Mouse (Mus musculus) neural tube, embryonic 13.5 days (tissue): ENCODE results near the gene Arhgap29. TPM values are rescaled to one million over a fixed set of nuclear protein-coding genes. Genes with fewer than 3 reads are reported as not detected.

Experiments
- ATAC-seq: fragments of 200-750 bp; cut with Nextera tagmentation; 2 replicates; pipeline ENCODE4 v1.8.0; 2017; ENCODE audit warnings: low read depth, mild to moderate bottlenecking, moderate TSS enrichment, moderate library complexity
- H3K27ac ChIP-seq: fragments of 300-500 bp; sonication (generic); replicated peaks from 2 replicates; pipeline ENCODE4 v1.5.1; 2015; ENCODE audit warnings: moderate library complexity, mild to moderate bottlenecking, inconsistent platforms
- H3K27me3 ChIP-seq: fragments of 300-500 bp; sonication (generic); 2 replicates; pipeline ENCODE4 v1.6.1; 2015; ENCODE audit warnings: mild to moderate bottlenecking, inconsistent platforms
- H3K36me3 ChIP-seq: fragments of 300-500 bp; sonication (generic); 2 replicates; pipeline ENCODE4 v1.6.1; 2015; ENCODE audit warnings: mild to moderate bottlenecking, inconsistent platforms
- H3K4me1 ChIP-seq: fragments of 300-500 bp; sonication (generic); replicated peaks from 2 replicates; pipeline ENCODE4 v1.6.1; 2015; ENCODE audit warnings: inconsistent platforms
- H3K4me2 ChIP-seq: fragments of 300-500 bp; sonication (generic); 2 replicates; pipeline ENCODE4 v1.6.1; 2015; ENCODE audit warnings: inconsistent platforms, mild to moderate bottlenecking, moderate library complexity
- H3K4me3 ChIP-seq: fragments of 300-500 bp; sonication (generic); 2 replicates; pipeline ENCODE4 v1.5.1; 2015; ENCODE audit warnings: mild to moderate bottlenecking, inconsistent platforms
- H3K9ac ChIP-seq: fragments of 300-500 bp; sonication (generic); 2 replicates; pipeline ENCODE4 v1.6.1; 2015; ENCODE audit warnings: moderate library complexity, mild to moderate bottlenecking, inconsistent platforms
- H3K9me3 ChIP-seq: fragments of 300-500 bp; sonication (generic); 2 replicates; pipeline ENCODE4 v1.6.1; 2016; ENCODE audit warnings: inconsistent platforms
- WGBS: fragments of 180-500 bp; shearing (Covaris S2); methylation state at CpG from one replicate; pipeline ENCODE4 v1.1.7; 2015; 5-methylcytosine and 5-hydroxymethylcytosine counted together
- polyA plus RNA-seq: library from polyadenylated mRNA; unstranded; fragments of >200 nt; fragmentation: Nextera tagmentation; extraction: Ambion mirVana; gene quantifications from 2 replicates; pipeline ENCODE4 v1.2.1, GENCODE M21; 2015

Gene Arhgap29
- polyA plus RNA-seq, 1 experiment from 2014 or later = 28.0 TPM

DNA sequence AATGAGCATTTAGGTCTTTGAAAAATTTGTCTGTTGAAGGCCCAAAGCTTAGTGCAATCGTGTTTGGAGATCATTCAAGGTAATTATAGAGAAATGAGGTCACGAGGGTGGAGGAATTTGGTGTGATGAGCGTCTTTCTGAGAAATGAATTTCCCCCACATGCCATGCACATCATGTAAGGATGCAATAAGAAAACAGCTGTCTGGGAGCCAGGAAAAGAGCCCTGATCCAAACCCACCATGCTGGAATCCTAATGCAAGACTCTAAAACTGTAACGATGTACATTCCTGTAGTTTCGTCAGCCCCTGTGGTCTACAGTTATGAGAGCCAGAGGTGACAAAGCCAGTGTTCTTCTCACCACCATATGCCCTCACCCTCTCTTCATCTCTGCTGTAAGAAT is 32.4 kb upstream of the Arhgap29 start:
- no peak overlapping the region for H3K9ac ChIP-seq
- ATAC-seq = no peak
- WGBS = 92% methylated on average over 5 of the region's 5 CpGs
- no peaks in the 10 kb centered on the region for H3K36me3 ChIP-seq
- no peak overlapping the region for H3K4me3 ChIP-seq
- H3K4me1 ChIP-seq = no peaks in the 10 kb centered on the region
- no peak overlapping the region for H3K27ac ChIP-seq
- no peak overlapping the region for H3K4me2 ChIP-seq
- no peaks in the 10 kb centered on the region for H3K27me3 ChIP-seq
- H3K9me3 ChIP-seq = no peaks in the 10 kb centered on the region

DNA sequence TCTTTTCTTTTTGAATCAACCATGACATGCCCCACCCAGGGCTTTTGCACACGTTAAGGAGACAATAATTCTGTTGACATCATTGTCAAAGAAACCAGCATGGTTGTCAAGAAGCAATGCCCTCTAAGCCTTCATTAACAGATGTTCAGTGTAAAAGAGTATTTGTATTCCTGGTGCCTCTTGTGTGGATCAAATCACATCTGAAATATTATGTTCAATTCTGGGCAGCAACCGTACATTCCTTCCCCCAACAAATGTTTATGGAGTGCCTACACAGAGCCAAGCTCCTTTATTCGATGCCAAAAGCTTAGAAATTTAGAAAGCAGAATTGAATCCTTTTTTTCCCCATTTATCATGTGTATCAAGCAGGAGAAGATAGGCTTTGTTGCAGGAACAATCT is 31.6 kb upstream of the Arhgap29 start:
- Histone ChIP-seq H3K27ac (no peak overlapping the region), H3K4me2 (no peak overlapping the region), H3K9ac (no peak overlapping the region), H3K9me3 (no peaks in the 10 kb centered on the region), H3K4me1 (no peaks in the 10 kb centered on the region), H3K36me3 (no peaks in the 10 kb centered on the region), H3K4me3 (no peak overlapping the region), H3K27me3 (no peaks in the 10 kb centered on the region)
- ATAC-seq = no peak
- 80% methylated on average over 3 of the region's 3 CpGs for WGBS

DNA sequence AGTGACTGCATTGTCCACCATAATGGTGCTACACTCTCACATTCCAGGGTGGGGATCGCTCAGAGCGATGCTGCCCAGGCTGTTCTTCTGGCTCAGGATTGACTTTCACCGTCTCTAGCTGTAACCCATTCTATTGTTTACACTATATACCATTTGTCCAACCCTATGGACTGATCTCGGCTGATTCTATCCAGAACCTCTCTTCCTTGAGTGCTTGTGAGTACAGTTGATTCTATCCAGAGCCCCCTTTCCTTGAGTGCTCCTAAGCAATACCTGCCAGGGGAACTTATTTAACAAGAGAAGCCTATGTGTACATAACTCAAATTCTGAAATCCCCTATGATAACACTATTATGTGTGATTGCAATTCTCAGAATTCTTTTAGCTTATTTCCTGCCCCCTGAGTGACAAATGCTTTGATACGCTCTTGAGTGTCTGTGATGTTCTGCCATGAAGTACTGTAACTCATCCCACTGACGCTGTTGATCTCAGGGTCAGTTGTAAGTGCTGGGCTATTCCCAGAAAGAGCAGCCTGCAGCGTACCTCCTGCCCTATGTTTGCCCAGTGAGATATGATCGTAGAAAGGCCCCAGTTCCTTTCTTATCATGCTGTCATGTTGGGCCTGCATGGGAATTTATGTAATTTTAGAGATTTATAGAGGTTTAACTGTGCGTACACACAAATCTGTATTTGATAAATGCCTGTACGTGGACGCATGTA is 27.4 kb upstream of the Arhgap29 start:
- Histone ChIP-seq H3K4me2 (no peak overlapping the region), H3K4me1 (no peaks in the 10 kb centered on the region), H3K4me3 (no peak overlapping the region), H3K9ac (no peak overlapping the region), H3K27ac (no peak overlapping the region), H3K9me3 (no peaks in the 10 kb centered on the region), H3K36me3 (no peaks in the 10 kb centered on the region), H3K27me3 (no peaks in the 10 kb centered on the region)
- ATAC-seq = no peak
- WGBS = 91% methylated on average over 11 of the region's 11 CpGs

DNA sequence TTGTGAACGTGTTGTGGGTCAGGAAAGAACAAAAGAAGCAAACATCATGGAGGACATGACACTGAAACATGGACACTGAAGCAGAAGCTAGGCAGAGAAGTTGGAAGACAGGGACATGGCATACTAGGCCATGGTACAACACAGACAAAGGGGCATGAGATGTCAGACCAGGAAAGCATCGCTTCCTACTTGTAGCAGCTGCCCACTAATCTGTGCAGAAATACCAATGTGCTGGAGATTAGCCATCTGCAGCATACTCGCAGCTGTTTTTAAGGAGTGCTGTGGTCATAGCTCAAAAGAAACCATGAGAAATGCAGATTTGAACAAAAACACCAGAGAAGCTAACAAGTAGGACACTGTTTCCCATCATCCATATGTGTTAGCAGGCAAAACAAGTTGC is 24.7 kb upstream of the Arhgap29 start:
- Histone ChIP-seq H3K27ac (no peak overlapping the region), H3K9me3 (no peaks in the 10 kb centered on the region), H3K4me1 (no peaks in the 10 kb centered on the region), H3K9ac (no peak overlapping the region), H3K27me3 (no peaks in the 10 kb centered on the region), H3K4me3 (no peak overlapping the region), H3K4me2 (no peak overlapping the region), H3K36me3 (no peaks in the 10 kb centered on the region)
- no peak for ATAC-seq
- 83% methylated on average over 3 of the region's 3 CpGs for WGBS

DNA sequence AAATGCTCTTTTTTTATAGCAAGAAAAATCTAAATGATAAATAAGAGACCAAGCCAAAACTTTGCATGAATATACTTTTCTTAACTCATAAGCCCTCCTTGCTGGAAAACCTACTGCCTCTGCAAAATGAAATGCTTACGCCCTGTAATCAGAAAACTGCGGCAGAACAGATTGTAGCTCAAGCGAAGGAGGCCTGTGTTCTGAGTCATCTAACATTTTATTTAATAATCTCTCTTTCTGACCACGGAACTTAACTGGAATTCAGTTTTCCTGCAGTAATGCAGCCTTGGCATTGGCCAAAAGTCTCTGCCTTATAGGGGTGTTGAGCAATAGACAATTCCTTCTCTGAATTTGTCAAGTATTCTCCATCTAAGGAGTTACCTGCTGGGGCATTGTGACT is 19.5 kb upstream of the Arhgap29 start:
- no peaks in the 10 kb centered on the region for H3K36me3 ChIP-seq
- H3K4me2 ChIP-seq = no peak overlapping the region
- H3K27ac ChIP-seq = no peak overlapping the region
- no peaks in the 10 kb centered on the region for H3K27me3 ChIP-seq
- no peaks in the 10 kb centered on the region for H3K4me1 ChIP-seq
- H3K9me3 ChIP-seq = no peaks in the 10 kb centered on the region
- H3K9ac ChIP-seq = no peak overlapping the region
- WGBS = 95% methylated on average over 4 of the region's 4 CpGs
- H3K4me3 ChIP-seq = no peak overlapping the region
- no peak for ATAC-seq

DNA sequence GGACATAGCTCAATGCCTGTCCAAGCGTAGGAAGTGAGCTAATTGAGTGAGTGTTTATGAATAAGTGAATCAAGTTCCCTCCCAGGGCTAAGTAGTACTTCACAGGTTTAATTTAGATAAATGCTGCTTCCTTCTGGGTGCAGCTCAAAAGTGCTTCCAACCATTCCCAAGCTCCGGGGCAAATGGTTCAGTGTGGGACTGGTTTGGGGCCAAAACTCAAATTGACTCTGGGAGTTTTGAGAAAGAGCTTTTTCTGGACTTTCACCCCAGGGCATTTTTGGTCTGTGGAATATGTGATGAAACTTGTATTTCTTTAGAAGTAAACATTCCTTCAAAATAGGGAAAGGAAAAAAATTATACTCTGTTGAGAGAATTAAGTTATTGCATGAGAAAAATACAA is 16.1 kb upstream of the Arhgap29 start:
- Histone ChIP-seq H3K27ac (no peak overlapping the region), H3K36me3 (no peaks in the 10 kb centered on the region), H3K4me2 (no peak overlapping the region), H3K4me3 (no peak overlapping the region), H3K9me3 (no peaks in the 10 kb centered on the region), H3K9ac (no peak overlapping the region), H3K4me1 (no peaks in the 10 kb centered on the region), H3K27me3 (no peaks in the 10 kb centered on the region)
- ATAC-seq = no peak
- 90% methylated on average over 2 of the region's 2 CpGs for WGBS

DNA sequence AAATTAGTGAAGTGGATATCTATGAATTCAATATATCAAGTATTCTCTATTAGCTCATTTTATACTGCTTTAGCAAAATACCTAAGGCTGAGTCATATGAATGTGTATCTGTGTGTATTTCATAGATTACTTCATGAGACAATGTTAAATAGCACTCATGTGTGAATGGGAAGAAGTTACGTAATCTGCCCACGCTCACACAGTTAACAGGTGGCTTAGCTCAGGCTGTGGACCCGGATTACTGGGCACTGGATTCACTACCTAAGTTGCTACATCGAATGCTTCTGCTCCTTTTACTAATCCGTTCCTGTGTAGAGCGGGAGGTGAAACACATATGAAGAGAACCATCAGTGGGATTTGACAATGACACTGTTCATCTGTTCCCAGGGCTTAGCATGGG is 15.3 kb upstream of the Arhgap29 start:
- no peak overlapping the region for H3K27ac ChIP-seq
- H3K9me3 ChIP-seq = no peaks in the 10 kb centered on the region
- no peak overlapping the region for H3K9ac ChIP-seq
- no peaks in the 10 kb centered on the region for H3K4me1 ChIP-seq
- 90% methylated on average over 6 of the region's 6 CpGs for WGBS
- H3K27me3 ChIP-seq = no peaks in the 10 kb centered on the region
- H3K4me2 ChIP-seq = no peak overlapping the region
- no peaks in the 10 kb centered on the region for H3K36me3 ChIP-seq
- no peak for ATAC-seq
- H3K4me3 ChIP-seq = no peak overlapping the region

DNA sequence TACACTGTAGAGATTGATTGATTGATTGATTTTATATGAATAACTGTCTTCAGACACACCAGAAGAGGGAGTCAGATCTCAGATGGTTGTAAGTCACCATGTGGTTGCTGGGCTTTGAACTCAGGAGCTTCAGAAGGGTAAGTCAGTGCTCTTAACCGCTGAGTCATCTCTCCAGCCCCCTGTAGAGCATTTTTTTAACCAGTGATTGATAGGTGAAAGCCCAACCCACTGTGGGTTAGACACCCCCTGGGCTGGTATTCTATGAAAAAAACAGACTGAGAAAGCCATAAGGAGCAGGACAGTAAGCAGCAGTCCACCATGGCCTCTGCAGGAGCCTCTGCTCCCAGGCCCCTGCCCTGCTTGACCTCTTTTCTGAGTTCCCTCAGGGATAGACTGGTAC is 12.7 kb upstream of the Arhgap29 start:
- Histone ChIP-seq H3K27me3 (no peaks in the 10 kb centered on the region), H3K9ac (no peak overlapping the region), H3K9me3 (no peaks in the 10 kb centered on the region), H3K27ac (no peak overlapping the region), H3K36me3 (no peaks in the 10 kb centered on the region), H3K4me2 (no peak overlapping the region), H3K4me3 (no peak overlapping the region), H3K4me1 (no peaks in the 10 kb centered on the region)
- 52% methylated on average over 1 of the region's 1 CpGs for WGBS
- no peak for ATAC-seq

DNA sequence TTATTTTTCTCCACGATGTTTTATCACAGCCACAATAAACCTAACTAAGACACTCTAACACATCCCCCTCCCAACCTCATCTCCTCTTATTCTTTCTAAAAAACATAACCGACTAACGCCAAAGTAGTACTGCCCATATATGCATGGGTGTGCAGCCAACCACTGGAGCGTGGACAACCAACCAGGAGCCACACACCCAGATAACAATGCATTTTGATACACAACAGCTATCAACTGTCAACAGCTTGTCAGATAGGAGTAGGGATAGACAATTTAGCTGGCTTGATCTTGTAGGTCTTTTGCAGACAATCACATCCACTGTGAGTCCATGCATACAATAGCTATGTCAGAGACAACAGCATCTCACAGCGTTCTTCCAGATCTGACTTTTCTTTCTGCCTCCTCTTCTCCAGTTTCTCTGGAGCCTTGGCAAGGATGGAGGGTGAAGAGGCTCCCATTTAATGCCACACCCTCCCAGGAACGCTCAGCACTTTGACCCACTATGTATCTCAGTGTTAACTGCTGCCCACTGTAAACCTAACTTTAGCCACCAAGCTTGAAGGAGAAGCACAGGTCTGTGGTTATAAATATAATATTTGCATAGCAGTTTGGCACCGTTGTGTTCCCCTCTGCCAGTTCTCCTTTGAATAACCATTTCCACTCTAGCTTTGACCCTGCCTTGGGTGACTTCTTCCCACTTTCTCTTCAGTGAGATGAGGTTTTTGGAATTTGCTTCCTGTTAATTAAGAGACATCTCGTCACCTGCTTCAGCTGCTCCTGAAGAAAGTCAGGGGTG is 12.0 kb upstream of the Arhgap29 start:
- Histone ChIP-seq H3K9me3 (no peaks in the 10 kb centered on the region), H3K27ac (no peak overlapping the region), H3K4me3 (no peak overlapping the region), H3K27me3 (no peaks in the 10 kb centered on the region), H3K4me1 (no peaks in the 10 kb centered on the region), H3K9ac (no peak overlapping the region), H3K36me3 (no peaks in the 10 kb centered on the region), H3K4me2 (no peak overlapping the region)
- whole genome bisulfite sequencing = 89% methylated on average over 8 of the region's 8 CpGs
- no peak for ATAC-seq

DNA sequence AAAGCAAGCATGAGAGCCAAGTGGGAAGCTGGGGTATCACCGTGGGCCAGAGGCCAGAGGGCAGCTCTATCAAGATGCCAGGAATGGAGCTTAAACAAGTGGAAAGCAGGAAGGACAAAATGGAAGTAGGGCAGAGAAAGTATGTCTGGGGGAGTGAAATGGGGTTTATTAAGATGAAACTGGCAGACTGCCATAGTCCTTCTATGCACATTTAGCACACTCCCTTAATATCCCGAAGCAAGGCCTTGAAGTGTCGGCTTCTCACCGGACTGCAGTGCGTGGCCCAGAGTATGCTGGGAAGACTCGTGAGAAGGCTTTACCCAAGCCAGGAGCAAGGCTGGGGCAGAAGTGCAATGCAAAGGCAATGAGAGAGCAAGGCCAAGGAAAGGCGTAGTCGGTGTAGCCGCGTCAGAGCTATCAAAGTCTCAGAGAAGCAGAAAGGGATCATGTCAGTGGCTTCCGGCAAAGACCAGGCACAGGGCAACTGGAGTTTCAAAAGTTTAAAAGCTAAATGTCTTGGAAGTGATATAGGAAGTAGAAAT is 11.1 kb upstream of the Arhgap29 start:
- H3K4me3 ChIP-seq = no peak overlapping the region
- H3K27ac ChIP-seq = no peak overlapping the region
- no peak overlapping the region for H3K9ac ChIP-seq
- ATAC-seq = no peak
- H3K27me3 ChIP-seq = no peaks in the 10 kb centered on the region
- no peaks in the 10 kb centered on the region for H3K4me1 ChIP-seq
- no peak overlapping the region for H3K4me2 ChIP-seq
- WGBS = 93% methylated on average over 11 of the region's 11 CpGs
- H3K9me3 ChIP-seq = no peaks in the 10 kb centered on the region
- no peaks in the 10 kb centered on the region for H3K36me3 ChIP-seq

DNA sequence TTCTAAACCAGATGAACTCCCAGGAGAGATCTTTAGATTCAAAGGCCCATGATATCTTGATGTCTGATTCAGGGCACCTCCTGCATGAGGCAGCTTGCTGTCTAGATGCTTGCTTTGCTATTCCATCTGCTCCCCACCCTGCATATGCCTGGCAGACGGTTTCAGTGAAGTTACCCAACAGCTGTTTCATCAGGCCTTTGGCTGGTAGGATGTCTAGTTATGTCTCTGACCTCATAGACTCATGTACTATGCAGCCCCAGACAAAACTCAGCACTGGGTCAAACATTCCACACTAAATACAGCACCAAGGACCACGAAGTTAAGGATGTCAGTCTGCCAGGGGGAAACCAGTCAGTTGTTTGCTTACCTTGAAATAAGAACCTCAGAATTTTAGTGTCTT is 6.4 kb upstream of the Arhgap29 start:
- WGBS = 67% methylated on average over 2 of the region's 2 CpGs
- Histone ChIP-seq H3K27me3 (no peaks in the 10 kb centered on the region), H3K9me3 (no peaks in the 10 kb centered on the region), H3K4me3 (no peak overlapping the region), H3K9ac (no peak overlapping the region), H3K4me1 (no peaks in the 10 kb centered on the region), H3K27ac (no peak overlapping the region), H3K36me3 (no peaks in the 10 kb centered on the region), H3K4me2 (no peak overlapping the region)
- ATAC-seq = no peak

DNA sequence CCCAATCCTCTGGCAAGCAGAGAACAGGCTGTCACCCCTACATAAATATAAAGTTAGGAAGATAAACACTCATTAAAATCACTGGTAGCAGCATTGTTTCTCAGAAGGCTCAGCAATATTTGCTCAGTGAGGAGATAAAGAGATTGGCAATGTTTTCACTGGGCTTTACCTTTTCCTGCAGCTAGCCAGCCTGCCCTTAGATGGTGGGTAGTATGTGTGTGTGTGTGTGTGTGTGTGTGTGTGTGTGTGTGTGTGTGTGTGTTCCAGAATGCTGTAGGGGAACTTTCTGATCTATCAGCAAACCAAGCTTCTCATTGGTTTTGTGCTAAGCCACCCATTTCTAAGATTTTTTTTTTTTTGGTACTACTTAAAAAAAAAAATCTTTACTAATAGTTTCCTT is 5.6 kb upstream of the Arhgap29 start:
- H3K27me3 ChIP-seq = no peaks in the 10 kb centered on the region
- no peak overlapping the region for H3K27ac ChIP-seq
- no peak overlapping the region for H3K9ac ChIP-seq

More for the DNA sequence above, 5.6 kb upstream of the Arhgap29 start:
- Histone ChIP-seq H3K36me3 (no peaks in the 10 kb centered on the region), H3K4me2 (no peak overlapping the region), H3K4me3 (no peak overlapping the region), H3K4me1 (no peaks in the 10 kb centered on the region), H3K9me3 (no peaks in the 10 kb centered on the region)
- ATAC-seq = no peak
